Mouse (Mus musculus) heart, adult 11 months (tissue): ENCODE data around the gene Arl3.

Source experiments
- DNase-seq: peaks from one replicate; pipeline ENCODE4 v3.0.0; 2022

The Arl3 gene

GRCm38 (mm10) chr19:46516667-46517528, 56.1 kb downstream of the Arl3 start:
- DNase-seq = no peak

GRCm38 (mm10) chr19:46515287-46515821, 57.6 kb downstream of the Arl3 start:
- DNase-seq = peak; percentile 90

- peak; percentile 90 for DNase-seq
Measured at GRCm38 (mm10) chr19:46514387-46514786, 58.6 kb downstream of the Arl3 start.

DNA sequence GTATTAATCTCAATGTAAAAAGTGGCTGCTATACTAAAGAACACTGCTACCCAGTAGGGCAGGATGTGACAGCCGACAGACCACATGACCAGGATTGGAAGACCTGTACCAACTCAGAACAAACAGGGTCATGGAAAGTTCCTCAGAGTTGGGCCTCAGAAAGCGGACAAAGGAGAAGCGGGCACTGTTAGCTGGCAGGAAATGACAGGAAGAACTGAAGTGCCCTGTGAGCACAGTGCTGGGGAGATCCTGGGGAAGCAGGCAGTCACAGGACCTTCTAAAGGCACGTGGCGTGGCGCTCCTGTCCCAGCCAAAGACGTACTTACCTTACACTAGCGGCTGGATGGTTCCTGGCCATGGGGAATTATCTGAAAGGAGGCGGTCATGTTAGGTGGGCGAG, 61.7 kb downstream of the Arl3 start:
- DNase-seq = peak; percentile 98

DNA sequence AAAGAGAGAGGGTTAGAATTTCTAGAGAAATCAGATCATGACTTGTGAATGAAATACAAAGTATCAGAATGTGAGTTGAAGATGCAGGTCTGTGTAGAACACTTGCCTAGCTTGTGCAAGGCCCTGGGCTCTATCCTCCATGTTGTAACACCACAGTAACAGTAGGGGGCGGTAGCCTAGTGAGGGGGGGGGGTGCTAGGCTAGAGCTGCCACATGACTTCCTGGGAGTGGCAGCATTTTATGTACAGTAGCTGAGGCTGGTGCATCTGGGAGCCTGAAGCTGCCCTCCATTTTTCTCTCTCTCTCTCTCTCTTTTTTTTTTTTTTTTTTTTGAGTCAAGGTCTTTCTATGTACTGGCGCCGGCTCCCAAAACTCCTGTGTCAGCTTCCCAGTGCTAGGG, 62.2 kb downstream of the Arl3 start:
- peak; percentile 95 for DNase-seq

- no peak for DNase-seq
Measured at GRCm38 (mm10) chr19:46510401-46510800, 62.6 kb downstream of the Arl3 start.

- DNase-seq = no peak
Measured at GRCm38 (mm10) chr19:46509736-46510135, 63.3 kb downstream of the Arl3 start.

DNA sequence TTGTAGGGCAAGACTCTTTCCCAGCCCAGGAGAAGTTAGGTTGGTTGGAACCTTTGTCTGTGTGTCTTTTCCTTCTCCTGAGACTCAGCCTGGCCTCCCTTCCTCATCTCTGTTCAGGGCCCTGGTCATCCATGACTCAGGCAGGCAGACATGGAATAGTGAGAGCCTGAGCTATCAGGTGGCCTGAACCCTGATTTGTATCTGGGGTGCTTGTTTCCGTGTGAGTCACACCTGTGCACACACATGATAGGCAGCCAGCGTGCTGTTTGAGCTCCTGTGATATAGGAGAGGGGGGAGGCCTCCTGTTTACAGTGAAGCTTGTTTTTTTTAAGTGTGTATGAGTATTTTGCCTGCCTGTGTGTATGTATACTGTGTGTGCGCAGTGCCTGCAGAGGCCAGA, 63.8 kb downstream of the Arl3 start:
- DNase-seq = no peak

GRCm38 (mm10) chr19:46508738-46509137, 64.3 kb downstream of the Arl3 start:
- DNase-seq = peak; percentile 93

DNA sequence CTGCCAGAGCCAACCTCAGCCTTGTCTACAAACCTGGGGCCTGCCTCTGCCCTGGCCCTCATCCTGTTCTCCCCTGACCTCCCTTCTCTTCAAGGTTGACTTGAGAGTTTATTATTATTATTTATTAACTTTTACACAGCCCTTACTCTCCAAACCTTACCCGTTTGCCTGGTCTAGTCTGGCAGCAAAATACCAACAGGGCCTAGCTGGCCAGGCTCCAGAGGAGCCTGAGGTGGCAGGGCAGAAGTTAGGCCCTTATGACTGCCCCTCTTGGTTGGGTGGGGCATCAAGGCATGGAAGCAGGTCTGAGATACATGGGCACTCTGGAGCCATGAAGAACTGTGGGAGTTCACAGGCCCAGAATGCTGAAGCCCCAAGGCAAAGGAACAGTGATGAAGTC, 65.2 kb downstream of the Arl3 start:
- no peak for DNase-seq

DNA sequence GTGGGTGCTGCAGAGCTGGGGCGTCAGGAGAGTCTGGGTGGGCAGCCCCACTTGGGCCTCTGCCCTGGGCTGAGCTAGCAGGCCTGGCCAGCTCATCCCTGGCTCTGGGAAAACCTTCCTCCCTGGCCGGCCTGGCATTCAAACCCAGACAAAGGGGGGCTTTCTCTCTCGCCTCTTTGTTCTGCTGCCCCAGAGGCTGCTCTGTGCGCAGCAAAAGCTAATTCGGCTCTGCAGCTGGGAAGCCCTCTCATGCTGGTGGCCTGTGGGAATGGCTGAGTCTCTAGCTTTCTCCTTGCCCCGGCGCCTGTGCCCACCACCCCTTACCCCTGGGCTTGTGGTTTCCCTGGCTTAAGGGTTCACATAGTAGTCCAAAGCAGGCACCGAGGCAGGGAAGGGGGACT, 65.8 kb downstream of the Arl3 start:
- DNase-seq = peak; percentile 91

DNA sequence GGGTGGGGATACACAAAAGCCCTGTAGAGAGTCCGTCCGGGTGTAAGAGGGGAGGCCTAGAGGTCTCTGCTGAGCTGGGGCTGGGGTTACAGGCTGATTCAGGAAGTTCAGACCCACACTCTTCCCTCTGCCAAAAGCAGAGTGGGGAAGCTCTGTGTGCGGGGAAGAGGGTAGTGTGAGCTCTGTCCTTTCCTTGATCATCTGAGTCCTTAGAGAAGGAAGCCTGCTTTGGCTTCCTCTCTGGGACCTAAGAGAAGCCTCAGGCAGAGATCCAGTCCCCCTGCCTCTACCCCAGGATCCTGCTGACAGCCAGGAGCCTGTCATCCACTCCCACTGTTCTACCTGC, 66.7 kb downstream of the Arl3 start:
- peak; percentile 95 for DNase-seq

DNA sequence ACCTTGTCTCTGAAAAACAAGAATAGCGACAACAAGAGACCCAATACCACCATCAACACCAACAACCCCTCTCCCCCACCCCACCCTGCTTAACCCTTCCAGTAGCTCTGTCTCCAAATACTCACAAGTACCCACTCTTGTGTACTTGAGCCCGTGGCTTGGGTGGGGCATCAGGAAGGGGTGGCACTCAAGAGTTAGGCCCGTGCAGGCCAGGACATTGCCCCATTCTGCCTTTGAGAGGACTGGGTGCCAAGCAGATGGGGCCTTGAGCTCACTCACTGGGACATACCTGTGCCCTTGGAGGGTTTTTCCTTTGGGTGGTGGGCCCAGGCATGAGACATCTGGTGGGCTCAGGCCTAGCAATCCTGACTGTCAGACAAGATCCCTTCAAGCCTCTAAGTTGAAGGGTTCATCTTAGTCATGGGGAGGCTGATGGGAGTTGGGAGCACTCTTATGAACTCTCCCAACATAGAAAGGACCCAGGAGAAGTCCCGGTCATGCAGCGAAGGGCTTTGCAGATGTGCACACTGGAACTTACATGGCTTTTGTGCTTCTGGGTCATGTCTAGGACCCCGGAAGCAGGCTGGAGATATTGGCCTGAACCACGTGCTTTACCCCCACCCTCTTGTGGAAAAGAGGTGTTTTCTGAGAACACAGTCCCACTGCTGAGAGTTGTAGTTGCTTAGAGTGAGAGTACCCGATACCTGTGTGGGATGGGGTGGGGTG, 67.2 kb downstream of the Arl3 start:
- DNase-seq = peak; percentile 95

DNA sequence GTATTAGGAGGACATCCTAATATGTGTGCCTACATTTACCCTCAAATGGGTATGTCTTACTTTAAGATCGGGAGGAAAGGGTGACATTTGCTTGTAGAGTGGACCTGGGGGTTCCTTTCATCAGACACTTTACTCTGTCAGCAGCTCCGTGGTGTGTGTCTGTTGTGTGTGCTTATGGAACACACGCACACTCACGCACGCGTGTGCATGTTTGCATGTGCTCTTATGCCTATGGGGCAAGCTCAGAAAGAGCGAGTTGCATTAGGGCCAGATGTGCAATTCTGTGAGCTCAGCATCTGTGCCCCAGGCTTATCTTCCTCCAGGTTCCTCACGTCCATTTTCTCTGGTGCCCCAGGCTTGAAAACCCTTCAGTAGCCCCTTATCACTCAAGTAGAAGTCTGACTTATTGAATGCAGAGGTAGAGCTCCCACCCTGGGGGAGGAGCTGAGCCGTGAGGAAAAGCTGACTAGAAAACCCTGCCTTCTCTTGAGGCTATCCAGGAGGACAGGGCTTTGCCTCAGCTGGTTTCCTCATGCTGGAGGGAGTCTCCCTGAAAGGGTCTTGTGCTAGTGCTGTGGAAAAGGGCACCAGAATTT, 68.1 kb downstream of the Arl3 start:
- DNase-seq = peak; percentile 94

DNA sequence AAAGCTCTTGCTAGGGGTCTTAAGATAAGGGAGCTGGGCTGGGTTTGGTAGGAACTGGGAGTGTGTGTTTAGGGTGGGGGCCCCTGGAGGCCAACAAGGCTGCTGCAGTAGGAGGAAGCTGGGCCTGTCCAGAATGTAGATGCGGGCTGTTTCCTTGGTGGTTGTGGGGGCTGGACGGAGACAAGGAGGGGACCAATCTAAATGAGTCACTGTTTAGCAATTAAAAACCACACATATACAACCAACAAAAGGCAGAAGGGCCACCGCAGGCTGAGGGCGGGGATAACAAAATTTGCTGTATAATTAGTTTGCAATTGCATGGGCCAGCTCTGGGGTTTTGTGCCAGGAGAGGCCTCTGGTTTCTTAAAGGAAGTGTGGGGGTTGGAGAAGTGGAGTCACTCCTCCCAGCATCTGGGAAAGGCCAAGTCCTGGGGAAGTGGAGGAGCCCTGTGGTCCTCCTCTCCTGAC, 68.9 kb downstream of the Arl3 start:
- peak; percentile 98 for DNase-seq

- DNase-seq = peak; percentile 99
Measured at GRCm38 (mm10) chr19:46503351-46504084, 69.5 kb downstream of the Arl3 start.

- DNase-seq = peak; percentile 98
Measured at GRCm38 (mm10) chr19:46502471-46503166, 70.4 kb downstream of the Arl3 start.

- peak; percentile 99 for DNase-seq
Measured at GRCm38 (mm10) chr19:46502069-46502455, 70.9 kb downstream of the Arl3 start.

DNA sequence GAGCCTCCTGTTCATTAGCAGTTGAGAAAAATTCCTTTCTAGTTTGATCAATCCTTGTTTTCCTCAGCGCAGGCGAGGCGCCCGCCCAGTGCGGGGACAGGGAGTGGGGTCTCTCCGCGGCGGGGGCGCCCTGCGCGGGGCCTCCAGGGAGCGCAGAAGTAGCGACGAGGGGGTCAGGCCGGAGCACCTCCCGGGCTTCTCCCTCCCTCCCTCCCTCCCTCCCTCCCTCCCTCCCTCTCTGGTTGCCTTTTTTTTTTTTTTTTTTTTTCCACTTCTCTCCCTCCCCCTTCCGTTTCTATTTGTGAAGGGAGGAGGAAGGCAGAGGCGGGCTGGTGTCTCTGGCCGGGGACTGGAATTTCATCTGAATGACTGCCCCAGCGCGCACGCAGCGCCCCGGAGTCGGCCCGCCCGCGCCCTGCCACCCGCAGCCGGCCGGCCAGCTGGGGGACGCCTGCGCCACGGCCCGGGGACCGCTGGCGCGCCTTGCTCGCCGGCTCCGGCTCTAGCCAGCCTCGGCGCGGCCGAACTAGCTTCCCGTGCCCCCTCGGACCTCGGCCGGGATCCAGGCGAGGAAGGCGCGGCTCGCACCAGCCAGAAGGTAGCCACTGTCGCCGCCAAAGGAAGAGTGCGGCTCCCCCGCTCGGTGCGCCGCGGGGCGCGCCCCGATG, 71.5 kb downstream of the Arl3 start, which contains the start of gene Trim8:
Gene Trim8, plus strand, starts transcription at position 302 of the 668 bp plus-strand sequence.
- peak; percentile 99 for DNase-seq

DNA sequence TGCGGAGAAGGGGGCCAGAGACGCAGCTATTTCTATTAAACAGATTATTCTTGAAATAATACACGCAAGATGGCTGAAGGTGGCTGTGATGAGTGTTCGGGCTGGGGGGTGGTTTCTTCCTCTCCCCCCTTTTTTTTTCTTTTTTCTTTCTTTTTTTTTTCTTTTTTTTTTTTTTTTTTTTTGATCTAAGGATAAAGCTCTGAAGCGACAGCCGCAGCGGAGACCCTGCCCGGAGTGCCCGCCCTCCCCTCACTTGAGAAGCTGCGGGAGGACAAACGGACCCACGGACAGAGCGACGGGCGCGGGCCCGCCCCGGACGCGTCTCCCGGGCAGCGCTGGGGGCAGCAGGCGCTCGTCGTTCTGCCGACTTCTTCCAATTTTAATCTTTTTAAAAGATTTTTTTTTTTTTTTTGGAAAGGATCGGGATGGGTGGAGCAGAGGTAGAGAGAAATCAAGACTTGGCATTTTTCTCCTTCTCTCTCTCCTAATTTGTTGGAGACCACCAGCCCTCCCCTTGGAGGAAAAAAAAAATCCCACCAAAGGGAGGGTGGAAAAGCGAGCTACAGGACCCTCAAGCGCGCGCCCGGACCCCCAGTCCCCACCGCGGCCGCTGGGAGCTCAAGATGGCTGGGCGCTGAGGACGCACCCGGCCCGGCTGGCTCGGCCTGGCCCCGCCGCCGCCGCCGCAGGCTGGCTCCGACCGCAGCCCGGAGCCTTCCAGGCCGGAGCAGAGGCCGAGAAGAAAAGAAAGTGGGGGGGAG, 72.2 kb downstream of the Arl3 start:
- DNase-seq = peak; percentile 95
